9 mouse cellular contexts compared by ENCODE assay signal in the genomic region with DNA sequence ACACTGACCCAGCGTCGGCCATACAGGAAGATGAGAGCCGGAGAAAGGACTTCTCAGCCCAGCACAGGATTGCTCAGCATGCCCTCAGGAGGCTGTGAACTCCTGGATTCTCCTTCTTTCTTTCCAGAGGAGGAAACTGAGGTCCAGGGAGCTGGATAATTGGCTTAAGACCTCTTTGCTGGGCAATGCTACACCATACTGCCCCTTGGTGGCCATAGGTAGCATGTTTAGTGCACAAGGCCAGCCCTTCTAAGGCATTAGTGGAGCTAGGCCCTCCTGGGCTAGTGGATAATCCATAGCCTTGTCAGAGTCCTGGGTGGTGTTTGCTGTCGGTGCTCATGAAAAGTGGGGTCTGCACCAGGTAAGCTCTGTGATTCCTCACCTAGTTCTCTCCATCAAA. TPM values are rescaled to one million over a fixed set of nuclear protein-coding genes. Genes with fewer than 3 reads are reported as not detected.
DNase-seq lines count a peak whose midpoint lies in the region; ATAC-seq and TF ChIP-seq lines count a peak whose summit lies in the region.
"Had no signal": no experiment of that assay in that cellular context is flagged by ENCODE, and none has a peak within 500 bp of the region (broad histone marks: within the 10 kb centered on the region; RNA-seq: fewer than 3 reads in every experiment).

No protein-coding gene starts in this region.

- peak; percentile 42 for DNase-seq in heart, postnatal 0 days (ENCODE audit: low spot score)
- DNase-seq in heart, adult 8-10 months (ENCODE audit: low spot score), result no peak
- peak; percentile 31 for DNase-seq in A20 (ENCODE audit: low read depth, low spot score)
- peak; percentile 42 for DNase-seq in induced T-regulatory cell, adult 2 months (ENCODE audit: low read depth)
- peak; percentile 35 for DNase-seq in lung, postnatal 0 days (ENCODE audit: low spot score)
- DNase-seq in gastrocnemius, postnatal 25 days, result no peak
- no peak for DNase-seq in frontal cortex, postnatal 10 days (ENCODE audit: low spot score in 2 of 2)

- H3K27ac ChIP-seq in heart, postnatal 0 days (ENCODE audit: low read depth), result no peak overlapping the region
- no peak overlapping the region for H3K27ac ChIP-seq in bone marrow macrophage, adult 2 months (ENCODE audit: insufficient read depth, low read depth, low read length)
- no peak overlapping the region for H3K27ac ChIP-seq in lung, postnatal 0 days (ENCODE audit: low read length)
- H3K27ac ChIP-seq: neural tube, embryonic 12.5 days had no signal

- H3K27me3 ChIP-seq in heart, postnatal 0 days (ENCODE audit: control insufficient read depth, insufficient read depth, low read length), result no peaks in the 10 kb centered on the region
- no peaks in the 10 kb centered on the region for H3K27me3 ChIP-seq in lung, postnatal 0 days (replicated peaks; ENCODE audit: insufficient read depth, low read length)
- H3K27me3 ChIP-seq: neural tube, embryonic 12.5 days had no signal

- peaks cover 10% of the 10 kb centered on the region for H3K4me1 ChIP-seq in heart, postnatal 0 days (ENCODE audit: control insufficient read depth, insufficient read depth)
- H3K4me1 ChIP-seq in bone marrow macrophage, adult 2 months (ENCODE audit: control insufficient read depth, insufficient read depth, low read length), result peaks cover 4% of the 10 kb centered on the region
- H3K4me1 ChIP-seq in lung, postnatal 0 days (ENCODE audit: insufficient read depth, low read depth, low read length), result no peaks in the 10 kb centered on the region
- H3K4me1 ChIP-seq: neural tube, embryonic 12.5 days had no signal

- no peak for TF ChIP-seq POLR2A in bone marrow macrophage, adult 2 months (IDR thresholded peaks at IDR 0.05; ENCODE audit: borderline replicate concordance, low read depth, low read length)

- no peak overlapping the region for H3K4me2 ChIP-seq in heart, postnatal 0 days (ENCODE audit: low read depth, low read length)
- H3K4me2 ChIP-seq in lung, postnatal 0 days (replicated peaks; ENCODE audit: low read depth, low read length), result no peak overlapping the region
- H3K4me2 ChIP-seq: neural tube, embryonic 12.5 days had no signal

- H3K9ac ChIP-seq in heart, postnatal 0 days (replicated peaks; ENCODE audit: low read depth, low read length), result no peak overlapping the region
- H3K9ac ChIP-seq in lung, postnatal 0 days (replicated peaks; ENCODE audit: low read depth), result no peak overlapping the region

- peak; percentile 78 for TF ChIP-seq CTCF in heart, postnatal 0 days (IDR thresholded peaks at IDR 0.05; ENCODE audit: low read depth)
- TF ChIP-seq CTCF in bone marrow macrophage, adult 2 months (IDR thresholded peaks at IDR 0.05; ENCODE audit: low read depth, low read length), result peak; percentile 60
- peak; percentile 76 for TF ChIP-seq CTCF in lung, postnatal 0 days (IDR thresholded peaks at IDR 0.05)

- no peaks in the 10 kb centered on the region for H3K9me3 ChIP-seq in heart, postnatal 0 days (replicated peaks; ENCODE audit: control insufficient read depth, low read length)
- no peaks in the 10 kb centered on the region for H3K9me3 ChIP-seq in lung, postnatal 0 days (ENCODE audit: low read length)
- H3K9me3 ChIP-seq: neural tube, embryonic 12.5 days had no signal

- H3K4me3 ChIP-seq in heart, postnatal 0 days (ENCODE audit: low read depth, low read length), result no peak overlapping the region
- H3K4me3 ChIP-seq in bone marrow macrophage, adult 2 months (ENCODE audit: insufficient read depth, low read length), result no peak overlapping the region
- no peak overlapping the region for H3K4me3 ChIP-seq in lung, postnatal 0 days (ENCODE audit: low read depth, low read length)
- H3K4me3 ChIP-seq: neural tube, embryonic 12.5 days had no signal

- 0 out of 2 replicates have a peak, but pooled peaks have one; percentile 37 for ATAC-seq in heart, postnatal 0 days (ENCODE audit: insufficient read depth, low read depth)
- no peak for ATAC-seq in lung, postnatal 0 days

- no peaks in the 10 kb centered on the region for H3K36me3 ChIP-seq in heart, postnatal 0 days (replicated peaks; ENCODE audit: control insufficient read depth, insufficient read depth, low read length)
- H3K36me3 ChIP-seq in lung, postnatal 0 days (ENCODE audit: insufficient read depth, low read length), result no peaks in the 10 kb centered on the region
- H3K36me3 ChIP-seq: neural tube, embryonic 12.5 days had no signal

- no peak for TF ChIP-seq EP300 in heart, postnatal 0 days (IDR thresholded peaks at IDR 0.05; ENCODE audit: low read depth)
- no peak for TF ChIP-seq EP300 in lung, postnatal 0 days (IDR thresholded peaks at IDR 0.05)

- WGBS in heart, postnatal 0 days, result 57% methylated on average over 4 of the region's 4 CpGs
- WGBS in lung, postnatal 0 days, result 63% methylated on average over 4 of the region's 4 CpGs

RNA-seq across cellular contexts. Expression of gene Bloc1s4, which starts 8.6 kb away (rescaled TPM):
- 7.5 and 14.8 TPM in 2 replicates for total RNA-seq in heart, postnatal 0 days (2014; rRNA removed; ENCODE audit: low replicate concordance)
- 18.4 and 18.5 TPM in 2 replicates for polyA plus RNA-seq in heart, postnatal 0 days (2015; fragmentation: Nextera tagmentation; extraction: Ambion mirVana)
- 10 to 100 TPM; 10.6 to 11.4 (median 11.3) TPM for total RNA-seq in heart, adult 8-10 months (2022)
- polyA plus RNA-seq in bone marrow macrophage, adult 2 months (2012; ENCODE audit: insufficient read depth, insufficient read length, missing spikeins), result 16.8 and 16.9 TPM in 2 replicates
- polyA plus RNA-seq in lung, postnatal 0 days (2015; fragmentation: Nextera tagmentation; extraction: Ambion mirVana), result 26.8 and 28.3 TPM in 2 replicates
- total RNA-seq in gastrocnemius, postnatal 25 days (2021), result 1 to 10 TPM; 6.9 to 8.1 TPM

RNA-seq across cellular contexts. Expression of gene D5Ertd579e, which starts 44.0 kb away (rescaled TPM):
- total RNA-seq in heart, postnatal 0 days (2014; rRNA removed; ENCODE audit: low replicate concordance), result 52.6 and 81.9 TPM in 2 replicates
- 21.8 and 28.5 TPM in 2 replicates for polyA plus RNA-seq in heart, postnatal 0 days (2015; fragmentation: Nextera tagmentation; extraction: Ambion mirVana)
- total RNA-seq in heart, adult 8-10 months (2022), result 10 to 100 TPM; 89.7 to 97.8 (median 92.7) TPM
- 32.3 and 34.0 TPM in 2 replicates for polyA plus RNA-seq in bone marrow macrophage, adult 2 months (2012; ENCODE audit: insufficient read depth, insufficient read length, missing spikeins)
- 13.1 and 14.6 TPM in 2 replicates for polyA plus RNA-seq in lung, postnatal 0 days (2015; fragmentation: Nextera tagmentation; extraction: Ambion mirVana)
- total RNA-seq in gastrocnemius, postnatal 25 days (2021), result 10 to 100 TPM; 67.6 to 73.7 TPM

RNA-seq across cellular contexts. Expression of gene Mrfap1, which starts 56.7 kb away (rescaled TPM):
- total RNA-seq in heart, postnatal 0 days (2014; rRNA removed; ENCODE audit: low replicate concordance), result 222 and 245 TPM in 2 replicates
- polyA plus RNA-seq in heart, postnatal 0 days (2015; fragmentation: Nextera tagmentation; extraction: Ambion mirVana), result 247 and 260 TPM in 2 replicates
- total RNA-seq in heart, adult 8-10 months (2022), result 100 to 1,000 TPM; 261 to 277 (median 272) TPM
- 280 and 308 TPM in 2 replicates for polyA plus RNA-seq in bone marrow macrophage, adult 2 months (2012; ENCODE audit: insufficient read depth, insufficient read length, missing spikeins)
- 281 and 298 TPM in 2 replicates for polyA plus RNA-seq in lung, postnatal 0 days (2015; fragmentation: Nextera tagmentation; extraction: Ambion mirVana)
- total RNA-seq in gastrocnemius, postnatal 25 days (2021), result 100 to 1,000 TPM; 220 to 232 TPM

Comparison
In these comparisons a context has a peak if more than half of its experiments do, and no peak if none do; other contexts are left out.
1. DNase-seq: peak in heart, postnatal 0 days (single experiment), A20 (single experiment), induced T-regulatory cell, adult 2 months (single experiment) and lung, postnatal 0 days (single experiment); none in heart, adult 8-10 months (single experiment), gastrocnemius, postnatal 25 days (single experiment) and frontal cortex, postnatal 10 days (0 of 2).
2. Peak in every context shown above with its lines, with median percentiles within 50 percentile points of each other: CTCF ChIP-seq.